Mouse (Mus musculus): ENCODE measurements at regions not wholly inside any gene's neighbourhood (a gene's known extent, or its start where the extent isn't known, plus 50 kb on each side); places are given as distances from the start of the nearest gene placed in this dataset.

DNA sequence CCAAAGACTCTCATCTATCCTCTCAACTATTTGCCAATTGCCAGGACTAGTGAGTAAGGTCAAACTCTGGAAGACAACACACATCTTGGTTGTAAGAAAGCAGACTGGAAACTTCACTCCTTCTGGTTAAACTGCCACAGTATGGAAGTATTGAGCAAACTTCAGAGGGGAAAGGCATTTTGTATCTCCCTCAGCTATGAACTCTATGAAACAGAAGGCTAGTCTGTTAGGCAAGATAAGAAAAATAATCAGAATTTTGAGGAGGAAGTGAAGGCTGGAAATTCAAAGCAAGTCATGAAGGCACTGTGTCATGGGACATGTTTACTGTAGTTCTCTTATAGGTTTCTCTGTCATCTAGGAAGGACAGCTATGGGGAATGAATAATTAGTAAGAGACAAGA, 265.7 kb upstream of the Pdcd1 start:
- no peak overlapping the region for H3ac ChIP-seq (ENCODE audit: control insufficient read depth, insufficient read length, low read depth)
- no peak overlapping the region for H3K4me3 ChIP-seq (ENCODE audit: insufficient read depth, poor library complexity, severe bottlenecking)
- H3K79me3 ChIP-seq (ENCODE audit: low read depth): no peaks in the 10 kb centered on the region
- H3K36me3 ChIP-seq (ENCODE audit: control insufficient read depth, insufficient read depth): no peaks in the 10 kb centered on the region
- no peaks in the 10 kb centered on the region for H3K27me3 ChIP-seq (ENCODE audit: control insufficient read depth, insufficient read depth, insufficient read length)
- no peaks in the 10 kb centered on the region for H3K79me2 ChIP-seq (ENCODE audit: control insufficient read depth, insufficient read depth)
- TF ChIP-seq CEBPB (IDR thresholded peaks at IDR 0.05; ENCODE audit: low read depth): no peak
- TF ChIP-seq MAX (IDR thresholded peaks at IDR 0.05): no peak
- TF ChIP-seq FOSL1 (IDR thresholded peaks at IDR 0.05; ENCODE audit: insufficient read depth, low read length, poor library complexity, severe bottlenecking): no peak
- no peak for TF ChIP-seq CTCF (IDR thresholded peaks at IDR 0.05; ENCODE audit: control insufficient read depth, insufficient read depth, insufficient read length)
- TF ChIP-seq USF1 (IDR thresholded peaks at IDR 0.05; ENCODE audit: low read depth): no peak
- no peak for TF ChIP-seq MYOG (IDR thresholded peaks at IDR 0.05; ENCODE audit: control insufficient read depth, extremely low read depth, insufficient read length)
- TF ChIP-seq MYOD1 (IDR thresholded peaks at IDR 0.05; ENCODE audit: control insufficient read depth, insufficient read length, low read depth): no peak

DNA sequence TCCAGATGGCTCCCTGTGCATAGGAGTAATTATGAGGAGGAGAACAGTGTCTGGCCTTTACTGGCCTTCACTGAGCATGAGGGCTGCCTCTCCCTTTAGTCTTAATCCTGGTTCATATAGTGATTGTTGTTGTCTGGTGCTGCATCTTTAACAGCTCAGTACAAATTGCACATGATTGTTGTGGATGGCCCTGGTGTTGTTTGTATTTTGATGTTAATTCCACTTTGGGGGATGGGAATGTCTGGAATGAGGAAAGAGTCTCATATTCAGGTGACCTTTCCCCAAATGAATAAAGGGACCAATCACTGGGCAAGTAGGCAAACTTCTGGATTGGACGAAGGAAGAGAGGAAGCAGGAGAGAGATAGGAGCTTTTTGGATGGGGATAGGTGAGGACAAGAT, 246.0 kb upstream of the Pdcd1 start:
- no peaks in the 10 kb centered on the region for H3K36me3 ChIP-seq (ENCODE audit: control insufficient read depth, insufficient read depth)
- no peaks in the 10 kb centered on the region for H3K79me3 ChIP-seq (ENCODE audit: low read depth)
- no peak overlapping the region for H3K4me3 ChIP-seq (ENCODE audit: insufficient read depth, poor library complexity, severe bottlenecking)
- no peaks in the 10 kb centered on the region for H3K27me3 ChIP-seq (ENCODE audit: control insufficient read depth, insufficient read depth, insufficient read length)
- no peak for TF ChIP-seq MAX (IDR thresholded peaks at IDR 0.05)
- no peak for TF ChIP-seq USF1 (IDR thresholded peaks at IDR 0.05; ENCODE audit: low read depth)
- TF ChIP-seq MYOD1 (IDR thresholded peaks at IDR 0.05; ENCODE audit: control insufficient read depth, insufficient read length, low read depth): no peak
- TF ChIP-seq MYOG (IDR thresholded peaks at IDR 0.05; ENCODE audit: control insufficient read depth, extremely low read depth, insufficient read length): no peak
- TF ChIP-seq FOSL1 (IDR thresholded peaks at IDR 0.05; ENCODE audit: insufficient read depth, low read length, poor library complexity, severe bottlenecking): no peak
- no peak for TF ChIP-seq CTCF (IDR thresholded peaks at IDR 0.05; ENCODE audit: control insufficient read depth, insufficient read depth, insufficient read length)
- no peak for TF ChIP-seq CEBPB (IDR thresholded peaks at IDR 0.05; ENCODE audit: low read depth)
- H3K79me2 ChIP-seq (ENCODE audit: control insufficient read depth, insufficient read depth): no peaks in the 10 kb centered on the region
- no peak overlapping the region for H3ac ChIP-seq (ENCODE audit: control insufficient read depth, insufficient read length, low read depth)

DNA sequence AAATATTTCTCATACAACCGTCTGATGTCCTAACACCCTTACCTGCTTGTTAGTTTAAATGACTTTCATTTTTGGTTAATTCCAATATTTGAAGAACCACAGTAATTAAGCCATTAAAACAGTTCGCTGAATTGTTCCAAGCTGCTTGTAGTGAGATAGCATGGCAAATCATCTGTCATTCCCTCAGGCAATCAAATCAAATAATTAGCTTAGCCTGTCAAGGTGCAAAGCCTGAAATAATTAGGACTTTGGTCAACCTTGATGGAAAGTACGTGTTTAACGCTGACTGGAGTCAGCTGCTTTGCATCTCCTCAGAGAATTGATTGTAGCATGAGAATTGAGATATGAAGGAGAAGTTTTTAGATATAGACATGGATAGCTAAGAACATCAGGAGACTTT, 220.2 kb upstream of the Pdcd1 start:
- H3ac ChIP-seq (ENCODE audit: control insufficient read depth, insufficient read length, low read depth): no peak overlapping the region
- H3K4me3 ChIP-seq (ENCODE audit: insufficient read depth, poor library complexity, severe bottlenecking): no peak overlapping the region
- TF ChIP-seq MYOG (IDR thresholded peaks at IDR 0.05; ENCODE audit: control insufficient read depth, extremely low read depth, insufficient read length) (no peak), CTCF (IDR thresholded peaks at IDR 0.05; ENCODE audit: control insufficient read depth, insufficient read depth, insufficient read length) (no peak), CEBPB (IDR thresholded peaks at IDR 0.05; ENCODE audit: low read depth) (no peak), USF1 (IDR thresholded peaks at IDR 0.05; ENCODE audit: low read depth) (no peak), FOSL1 (IDR thresholded peaks at IDR 0.05; ENCODE audit: insufficient read depth, low read length, poor library complexity, severe bottlenecking) (no peak), MAX (IDR thresholded peaks at IDR 0.05) (no peak), MYOD1 (IDR thresholded peaks at IDR 0.05; ENCODE audit: control insufficient read depth, insufficient read length, low read depth) (no peak)
- no peaks in the 10 kb centered on the region for H3K27me3 ChIP-seq (ENCODE audit: control insufficient read depth, insufficient read depth, insufficient read length)
- H3K36me3 ChIP-seq (ENCODE audit: control insufficient read depth, insufficient read depth): no peaks in the 10 kb centered on the region
- no peaks in the 10 kb centered on the region for H3K79me3 ChIP-seq (ENCODE audit: low read depth)
- no peaks in the 10 kb centered on the region for H3K79me2 ChIP-seq (ENCODE audit: control insufficient read depth, insufficient read depth)

DNA sequence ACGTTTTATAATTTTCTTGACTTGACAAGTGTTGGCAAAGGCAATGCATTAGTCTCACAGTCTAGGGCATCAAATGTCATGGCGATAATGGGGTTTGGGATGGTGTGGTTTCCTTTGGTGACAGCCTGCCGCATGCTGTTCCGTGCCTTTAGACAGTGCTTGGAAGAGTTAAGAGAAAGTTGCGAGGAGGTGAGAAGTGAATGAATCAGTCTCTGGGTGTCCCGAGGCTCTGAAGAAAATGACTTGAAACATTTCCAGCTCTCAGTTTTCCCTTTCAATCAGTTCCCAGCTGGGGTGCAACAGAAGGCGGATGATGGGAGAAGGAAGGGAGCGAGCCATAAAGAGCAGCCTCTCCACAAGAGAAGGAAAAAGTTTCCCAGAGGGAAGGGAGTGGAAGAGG, 211.0 kb upstream of the Pdcd1 start:
- Histone ChIP-seq H3K36me3 (ENCODE audit: control insufficient read depth, insufficient read depth) (no peaks in the 10 kb centered on the region), H3K79me3 (ENCODE audit: low read depth) (no peaks in the 10 kb centered on the region), H3K79me2 (ENCODE audit: control insufficient read depth, insufficient read depth) (no peaks in the 10 kb centered on the region), H3ac (ENCODE audit: control insufficient read depth, insufficient read length, low read depth) (no peak overlapping the region), H3K27me3 (ENCODE audit: control insufficient read depth, insufficient read depth, insufficient read length) (no peaks in the 10 kb centered on the region), H3K4me3 (ENCODE audit: insufficient read depth, poor library complexity, severe bottlenecking) (no peak overlapping the region)
- no peak for TF ChIP-seq MYOG (IDR thresholded peaks at IDR 0.05; ENCODE audit: control insufficient read depth, extremely low read depth, insufficient read length)
- TF ChIP-seq MAX (IDR thresholded peaks at IDR 0.05): no peak
- TF ChIP-seq USF1 (IDR thresholded peaks at IDR 0.05; ENCODE audit: low read depth): no peak
- no peak for TF ChIP-seq FOSL1 (IDR thresholded peaks at IDR 0.05; ENCODE audit: insufficient read depth, low read length, poor library complexity, severe bottlenecking)
- no peak for TF ChIP-seq CTCF (IDR thresholded peaks at IDR 0.05; ENCODE audit: control insufficient read depth, insufficient read depth, insufficient read length)
- no peak for TF ChIP-seq CEBPB (IDR thresholded peaks at IDR 0.05; ENCODE audit: low read depth)
- TF ChIP-seq MYOD1 (IDR thresholded peaks at IDR 0.05; ENCODE audit: control insufficient read depth, insufficient read length, low read depth): no peak

DNA sequence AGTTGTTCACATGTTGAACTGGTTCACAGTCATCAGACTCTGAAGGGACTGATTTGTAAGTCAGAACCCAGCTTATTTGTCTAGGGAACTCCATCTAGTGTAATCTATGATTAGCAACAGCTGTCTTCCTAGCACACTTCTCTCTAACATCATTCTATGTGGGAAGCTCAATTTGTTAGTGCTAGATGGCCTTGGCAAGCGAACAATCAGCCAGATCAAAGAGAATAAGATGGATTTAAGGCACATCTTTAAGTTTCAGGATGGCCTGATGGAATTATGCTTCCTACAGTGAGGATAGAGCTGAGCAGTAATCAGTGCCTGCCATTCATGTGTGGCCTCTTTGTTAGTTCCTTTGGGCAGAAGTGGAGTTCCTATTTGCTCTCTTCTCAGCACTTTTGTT, 183.1 kb upstream of the Pdcd1 start:
- no peak overlapping the region for H3K4me3 ChIP-seq (ENCODE audit: insufficient read depth, poor library complexity, severe bottlenecking)
- no peaks in the 10 kb centered on the region for H3K79me3 ChIP-seq (ENCODE audit: low read depth)
- no peaks in the 10 kb centered on the region for H3K36me3 ChIP-seq (ENCODE audit: control insufficient read depth, insufficient read depth)
- H3K27me3 ChIP-seq (ENCODE audit: control insufficient read depth, insufficient read depth, insufficient read length): no peaks in the 10 kb centered on the region
- TF ChIP-seq MYOG (IDR thresholded peaks at IDR 0.05; ENCODE audit: control insufficient read depth, extremely low read depth, insufficient read length): no peak
- TF ChIP-seq MYOD1 (IDR thresholded peaks at IDR 0.05; ENCODE audit: control insufficient read depth, insufficient read length, low read depth): no peak
- no peak for TF ChIP-seq CEBPB (IDR thresholded peaks at IDR 0.05; ENCODE audit: low read depth)
- no peak for TF ChIP-seq USF1 (IDR thresholded peaks at IDR 0.05; ENCODE audit: low read depth)
- TF ChIP-seq FOSL1 (IDR thresholded peaks at IDR 0.05; ENCODE audit: insufficient read depth, low read length, poor library complexity, severe bottlenecking): no peak
- TF ChIP-seq CTCF (IDR thresholded peaks at IDR 0.05; ENCODE audit: control insufficient read depth, insufficient read depth, insufficient read length): no peak
- TF ChIP-seq MAX (IDR thresholded peaks at IDR 0.05): no peak
- H3K79me2 ChIP-seq (ENCODE audit: control insufficient read depth, insufficient read depth): no peaks in the 10 kb centered on the region
- H3ac ChIP-seq (ENCODE audit: control insufficient read depth, insufficient read length, low read depth): no peak overlapping the region

DNA sequence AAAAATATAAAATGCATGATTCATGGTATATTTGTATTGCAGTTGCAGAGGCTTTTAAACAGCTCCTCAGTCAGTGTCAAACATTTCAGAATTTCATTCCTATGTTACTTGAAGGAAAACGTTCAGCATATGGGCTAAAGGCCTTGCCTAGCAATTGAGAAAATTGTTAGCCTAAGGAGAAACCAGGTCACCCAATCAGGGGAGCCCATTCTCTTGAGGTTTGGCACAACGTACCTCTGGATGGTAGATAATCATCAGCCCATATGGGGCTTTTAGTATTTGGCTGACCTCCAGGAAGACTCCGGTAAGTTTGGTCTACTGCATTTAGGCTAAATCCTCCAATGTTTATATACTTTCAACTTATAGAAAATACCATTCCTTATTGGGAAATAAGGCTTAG, 168.7 kb upstream of the Pdcd1 start:
- TF ChIP-seq FOSL1 (IDR thresholded peaks at IDR 0.05; ENCODE audit: insufficient read depth, low read length, poor library complexity, severe bottlenecking): no peak
- no peak for TF ChIP-seq MYOG (IDR thresholded peaks at IDR 0.05; ENCODE audit: control insufficient read depth, extremely low read depth, insufficient read length)
- no peak for TF ChIP-seq MYOD1 (IDR thresholded peaks at IDR 0.05; ENCODE audit: control insufficient read depth, insufficient read length, low read depth)
- TF ChIP-seq CTCF (IDR thresholded peaks at IDR 0.05; ENCODE audit: control insufficient read depth, insufficient read depth, insufficient read length): no peak
- no peak for TF ChIP-seq MAX (IDR thresholded peaks at IDR 0.05)
- no peak for TF ChIP-seq CEBPB (IDR thresholded peaks at IDR 0.05; ENCODE audit: low read depth)
- no peak for TF ChIP-seq USF1 (IDR thresholded peaks at IDR 0.05; ENCODE audit: low read depth)
- H3K36me3 ChIP-seq (ENCODE audit: control insufficient read depth, insufficient read depth): no peaks in the 10 kb centered on the region
- no peaks in the 10 kb centered on the region for H3K79me2 ChIP-seq (ENCODE audit: control insufficient read depth, insufficient read depth)
- H3K79me3 ChIP-seq (ENCODE audit: low read depth): no peaks in the 10 kb centered on the region
- no peak overlapping the region for H3K4me3 ChIP-seq (ENCODE audit: insufficient read depth, poor library complexity, severe bottlenecking)
- H3K27me3 ChIP-seq (ENCODE audit: control insufficient read depth, insufficient read depth, insufficient read length): no peaks in the 10 kb centered on the region
- H3ac ChIP-seq (ENCODE audit: control insufficient read depth, insufficient read length, low read depth): no peak overlapping the region

All from C2C12 (cell line).